ENCODE assay signal across 8 mouse cellular contexts in the genomic region with DNA sequence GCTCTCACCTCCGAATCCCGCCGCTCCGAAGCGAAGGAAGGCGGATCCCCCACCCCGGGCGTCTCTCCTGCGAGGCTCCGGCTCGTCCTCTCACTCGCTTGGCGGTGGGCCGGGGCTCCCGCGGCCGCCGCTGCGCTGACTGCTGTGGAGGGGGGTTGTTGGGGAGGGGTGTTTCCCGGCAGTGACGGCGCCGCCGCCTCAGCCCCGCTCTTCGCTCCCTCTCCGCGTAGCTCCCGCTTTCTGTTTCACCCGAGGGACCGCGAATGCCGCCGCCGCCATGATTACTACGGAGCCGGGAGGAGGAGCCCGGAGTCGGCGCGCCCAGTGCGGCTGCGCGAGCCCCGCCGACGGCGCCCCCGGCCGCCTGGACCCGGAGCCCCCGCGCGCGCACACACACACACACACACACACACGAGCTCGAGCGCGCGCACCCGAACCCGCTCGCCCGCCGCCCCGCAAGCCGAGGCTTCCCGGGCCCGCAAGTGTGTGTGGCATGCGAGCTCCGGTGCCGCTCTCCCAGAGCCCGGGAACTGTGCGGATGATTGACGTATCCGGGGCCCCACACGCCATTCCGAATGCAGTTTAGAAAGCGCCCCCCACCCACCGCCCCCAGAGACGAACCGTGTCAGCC. TPM values are rescaled to one million over a fixed set of nuclear protein-coding genes. Genes with fewer than 3 reads are reported as not detected.
DNase-seq lines count a peak whose midpoint lies in the region; ATAC-seq lines count a peak whose summit lies in the region.

Gene Fndc3a, minus strand, starts transcription at position 294 of the 631 bp plus-strand sequence.

- WGBS in forebrain, embryonic 11.5 days = under 1% methylated on average over 62 of the region's 82 CpGs
- under 1% methylated on average over 66 of the region's 82 CpGs for WGBS in heart, embryonic 15.5 days
- under 1% methylated on average over 62 of the region's 82 CpGs for WGBS in liver, embryonic 13.5 days (ENCODE audit: insufficient replicate concordance)
- 1% methylated on average over 76 of the region's 82 CpGs for WGBS in stomach, embryonic 14.5 days

- H3K4me3 ChIP-seq in forebrain, embryonic 11.5 days (ENCODE audit: low read depth, low read length) = peak within 1 kb of the TSS; percentile 85
- peak within 1 kb of the TSS; percentile 79 for H3K4me3 ChIP-seq in heart, embryonic 15.5 days
- H3K4me3 ChIP-seq in liver, embryonic 13.5 days (replicated peaks) = peak within 1 kb of the TSS; percentile 92
- peak within 1 kb of the TSS; percentile 87 for H3K4me3 ChIP-seq in stomach, embryonic 14.5 days (ENCODE audit: low read depth, low read length)

- H3K36me3 ChIP-seq in forebrain, embryonic 11.5 days (ENCODE audit: control insufficient read depth, insufficient read depth, low read length) = no peaks in the 10 kb centered on the region
- no peaks in the 10 kb centered on the region for H3K36me3 ChIP-seq in heart, embryonic 15.5 days
- H3K36me3 ChIP-seq in liver, embryonic 13.5 days = no peaks in the 10 kb centered on the region
- no peaks in the 10 kb centered on the region for H3K36me3 ChIP-seq in stomach, embryonic 14.5 days (ENCODE audit: control insufficient read depth, insufficient read depth, low read length)

- DNase-seq in CD4-positive helper T cell, adult 2 months (ENCODE audit: low read depth, low spot score) = peak; percentile 92
- DNase-seq in brain, embryonic 18.5 days (ENCODE audit: low read depth, low spot score) = peak; percentile 64
- DNase-seq in forebrain, embryonic 11.5 days (ENCODE audit: low spot score) = peak; percentile 93
- DNase-seq in kidney, postnatal 25 days = peak; percentile 86 to 92
- peak; percentile 63 for DNase-seq in liver, embryonic 13.5 days
- peak; percentile 76 to 84 for DNase-seq in natural killer cell, adult 2 months (ENCODE audit: low spot score in 2 of 2)

- ATAC-seq in forebrain, embryonic 11.5 days (replicated peaks; ENCODE audit: low FRiP score) = peak; percentile 95
- ATAC-seq in heart, embryonic 15.5 days (replicated peaks; ENCODE audit: insufficient number of reproducible peaks, insufficient read depth, low FRiP score, low read depth) = peak; percentile 93
- ATAC-seq in liver, embryonic 13.5 days (ENCODE audit: low read depth) = peak; percentile 88
- ATAC-seq in stomach, embryonic 14.5 days (ENCODE audit: insufficient number of reproducible peaks, insufficient read depth, low FRiP score, low read depth) = peak; percentile 91

- no peaks in the 10 kb centered on the region for H3K4me1 ChIP-seq in forebrain, embryonic 11.5 days (replicated peaks; ENCODE audit: control insufficient read depth, insufficient read depth, low read length)
- no peaks in the 10 kb centered on the region; the same call in 1 of the 2 replicates for H3K4me1 ChIP-seq in heart, embryonic 15.5 days (replicated peaks)
- peaks cover 30% of the 10 kb centered on the region for H3K4me1 ChIP-seq in liver, embryonic 13.5 days (replicated peaks)
- peaks cover 4% of the 10 kb centered on the region; the same call in 1 of the 2 replicates for H3K4me1 ChIP-seq in stomach, embryonic 14.5 days (ENCODE audit: control insufficient read depth, insufficient read depth, low read length)

- H3K9me3 ChIP-seq in forebrain, embryonic 11.5 days (ENCODE audit: control insufficient read depth, low read length) = no peaks in the 10 kb centered on the region
- H3K9me3 ChIP-seq in heart, embryonic 15.5 days (replicated peaks) = no peaks in the 10 kb centered on the region
- H3K9me3 ChIP-seq in liver, embryonic 13.5 days (replicated peaks) = no peaks in the 10 kb centered on the region
- H3K9me3 ChIP-seq in stomach, embryonic 14.5 days (ENCODE audit: control insufficient read depth, low read depth, low read length) = no peaks in the 10 kb centered on the region

- H3K9ac ChIP-seq in forebrain, embryonic 11.5 days (ENCODE audit: low read length) = peak within 1 kb of the TSS; percentile 95
- peak within 1 kb of the TSS; percentile 84 for H3K9ac ChIP-seq in heart, embryonic 15.5 days
- H3K9ac ChIP-seq in liver, embryonic 13.5 days = peak within 1 kb of the TSS; percentile 94
- H3K9ac ChIP-seq in stomach, embryonic 14.5 days (replicated peaks; ENCODE audit: low read depth, low read length) = peak within 1 kb of the TSS; percentile 85

- H3K27me3 ChIP-seq in forebrain, embryonic 11.5 days (ENCODE audit: control insufficient read depth, insufficient read depth, low read length) = peaks cover 2% of the 10 kb centered on the region; the same call in 1 of the 2 replicates
- no peaks in the 10 kb centered on the region for H3K27me3 ChIP-seq in heart, embryonic 15.5 days
- peaks cover 27% of the 10 kb centered on the region for H3K27me3 ChIP-seq in liver, embryonic 13.5 days
- H3K27me3 ChIP-seq in stomach, embryonic 14.5 days (ENCODE audit: control insufficient read depth, insufficient read depth, low read length) = no peaks in the 10 kb centered on the region

- H3K27ac ChIP-seq in forebrain, embryonic 11.5 days (ENCODE audit: low read depth, low read length) = peak within 1 kb of the TSS; percentile 71
- peak within 1 kb of the TSS; percentile 90 for H3K27ac ChIP-seq in heart, embryonic 15.5 days
- peak within 1 kb of the TSS; percentile 79 for H3K27ac ChIP-seq in liver, embryonic 13.5 days
- peak within 1 kb of the TSS; percentile 86 for H3K27ac ChIP-seq in stomach, embryonic 14.5 days (ENCODE audit: low read length)

- H3K4me2 ChIP-seq in forebrain, embryonic 11.5 days (ENCODE audit: low read depth, low read length, severe bottlenecking) = peak within 1 kb of the TSS; percentile 88
- H3K4me2 ChIP-seq in heart, embryonic 15.5 days = peak within 1 kb of the TSS; percentile 81
- H3K4me2 ChIP-seq in liver, embryonic 13.5 days = peak within 1 kb of the TSS; percentile 93
- peak within 1 kb of the TSS; percentile 76 for H3K4me2 ChIP-seq in stomach, embryonic 14.5 days (replicated peaks; ENCODE audit: low read depth, low read length)

RNA-seq across cellular contexts. Expression of gene Fndc3a, which starts in this region (rescaled TPM):
- 39.1 and 43.4 TPM in 2 replicates for polyA plus RNA-seq in forebrain, embryonic 11.5 days (2014; fragmentation: Nextera tagmentation; extraction: Ambion mirVana)
- 17.3 and 23.0 TPM in 2 replicates for polyA plus RNA-seq in heart, embryonic 15.5 days (2015; fragmentation: Nextera tagmentation; extraction: Ambion mirVana)
- 9.9 and 11.1 TPM in 2 replicates for polyA plus RNA-seq in liver, embryonic 13.5 days (2015; fragmentation: Nextera tagmentation; extraction: Ambion mirVana)
- polyA plus RNA-seq in stomach, embryonic 14.5 days (2014; fragmentation: Nextera tagmentation; extraction: Ambion mirVana) = 37.9 and 43.8 TPM in 2 replicates

Comparison
In these comparisons a context has a peak if more than half of its experiments do, and no peak if none do; other contexts are left out.
1. Peak in every context shown above with its lines: DNase-seq, ATAC-seq, H3K4me3 ChIP-seq and H3K27ac ChIP-seq.